Mouse (Mus musculus): Measurements from ENCODE around the gene Hist1h4i. TPM values are rescaled to one million over a fixed set of nuclear protein-coding genes. Genes with fewer than 3 reads are reported as not detected.
"Not testable (repeated sequence)": the region's sequence is repeated elsewhere in the genome, so short reads cannot be mapped to it uniquely, and the experiment has no call there.

Gene Hist1h4i
- polyA plus RNA-seq, 1 experiment from 2014 or later, result 18.4 TPM

GRCm38 (mm10) chr13:22043503-22044431 lies 2.6 kb upstream of the Hist1h4i start:
- H3K36me3 ChIP-seq, result no peaks in the 10 kb centered on the region
- peak overlapping the region; percentile 85 for H3K27ac ChIP-seq
- no peaks in the 10 kb centered on the region for H3K9me3 ChIP-seq
- H3K4me1 ChIP-seq, result peaks cover 23% of the 10 kb centered on the region
- peak overlapping the region; percentile 63 for H3K4me2 ChIP-seq
- H3K4me3 ChIP-seq, result peak overlapping the region; percentile 40
- ATAC-seq (ENCODE audit: insufficient number of reproducible peaks, low FRiP score, low TSS enrichment, low read depth), result no peak
- no peaks in the 10 kb centered on the region for H3K27me3 ChIP-seq
- H3K9ac ChIP-seq, result 0 out of 2 replicates have a peak overlapping the region, but pooled peaks have one; percentile 23
- WGBS, result 2% methylated on average over 13 of the region's 14 CpGs

- Histone ChIP-seq H3K4me2 (peak within 1 kb of the TSS; percentile 63), H3K9ac (0 out of 2 replicates have a peak within 1 kb of the TSS, but pooled peaks have one; percentile 32), H3K27ac (peak within 1 kb of the TSS; percentile 93), H3K4me3 (peak within 1 kb of the TSS; percentile 40), H3K4me1 (peaks cover 23% of the 10 kb centered on the region)
- peak; percentile 90 for ATAC-seq (ENCODE audit: insufficient number of reproducible peaks, low FRiP score, low TSS enrichment, low read depth)
- H3K27me3 ChIP-seq, H3K9me3 ChIP-seq, H3K36me3 ChIP-seq: not testable (repeated sequence)
- under 1% methylated on average over 44 of the region's 80 CpGs for WGBS
Observed at GRCm38 (mm10) chr13:22042568-22043502, 1.7 kb upstream of the Hist1h4i start, which contains the start of the genes Hist1h2ag and Hist1h2bj. Gene Hist1h2ag, minus strand, starts transcription at chr13:22042944. Gene Hist1h2bj, plus strand, starts transcription at chr13:22043214.

DNA sequence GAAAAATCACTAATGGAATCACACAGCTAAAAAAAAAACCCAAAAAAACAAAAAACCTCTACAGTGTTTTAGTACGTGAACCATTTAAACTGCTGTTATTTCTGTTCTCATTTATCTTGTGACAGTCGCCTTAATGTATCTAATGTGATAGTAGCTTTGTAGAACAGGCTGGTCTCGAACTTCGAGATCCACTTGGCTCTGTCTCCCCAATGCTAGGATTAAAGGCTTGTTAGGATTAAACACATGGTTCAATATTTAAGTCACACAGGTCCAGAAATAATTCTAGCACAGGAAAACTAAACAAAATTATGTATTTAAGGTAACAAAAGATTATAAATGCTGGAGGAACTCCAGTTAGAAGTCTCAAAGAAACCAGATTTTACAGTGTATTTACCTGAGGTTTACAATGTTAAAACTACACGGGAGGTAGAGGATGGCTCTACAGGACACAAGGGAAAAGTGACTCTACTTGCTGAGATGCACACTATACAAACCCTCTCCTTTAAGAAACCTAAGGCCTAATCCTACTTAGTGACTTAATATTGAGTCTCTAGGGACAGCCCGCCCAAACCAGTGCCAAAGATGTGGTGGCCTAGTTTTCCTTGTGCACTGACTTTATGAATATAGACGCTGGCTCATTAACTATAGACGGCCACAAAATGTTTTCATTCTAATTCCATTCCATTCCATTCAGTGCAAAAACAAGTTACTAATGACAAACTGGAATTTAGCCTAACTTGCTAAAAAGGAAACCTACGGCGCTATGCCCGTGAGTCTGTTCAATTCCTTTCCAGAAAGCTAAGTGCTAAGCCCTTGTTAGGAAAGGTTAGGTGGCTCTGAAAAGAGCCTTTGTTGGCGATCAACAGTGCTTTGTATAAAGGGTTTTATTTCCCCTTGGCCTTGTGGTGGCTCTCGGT lies 747 bp upstream of the Hist1h4i start:
- peaks cover 23% of the 10 kb centered on the region for H3K4me1 ChIP-seq
- H3K27ac ChIP-seq, result peak overlapping the region; percentile 93
- peak overlapping the region; percentile 40 for H3K4me3 ChIP-seq
- H3K4me2 ChIP-seq, result peak overlapping the region; percentile 63
- no peaks in the 10 kb centered on the region for H3K36me3 ChIP-seq
- no peaks in the 10 kb centered on the region for H3K9me3 ChIP-seq
- 0 out of 2 replicates have a peak overlapping the region, but pooled peaks have one; percentile 32 for H3K9ac ChIP-seq
- ATAC-seq (ENCODE audit: insufficient number of reproducible peaks, low FRiP score, low TSS enrichment, low read depth), result no peak
- 2% methylated on average over 13 of the region's 13 CpGs for WGBS
- no peaks in the 10 kb centered on the region for H3K27me3 ChIP-seq

DNA sequence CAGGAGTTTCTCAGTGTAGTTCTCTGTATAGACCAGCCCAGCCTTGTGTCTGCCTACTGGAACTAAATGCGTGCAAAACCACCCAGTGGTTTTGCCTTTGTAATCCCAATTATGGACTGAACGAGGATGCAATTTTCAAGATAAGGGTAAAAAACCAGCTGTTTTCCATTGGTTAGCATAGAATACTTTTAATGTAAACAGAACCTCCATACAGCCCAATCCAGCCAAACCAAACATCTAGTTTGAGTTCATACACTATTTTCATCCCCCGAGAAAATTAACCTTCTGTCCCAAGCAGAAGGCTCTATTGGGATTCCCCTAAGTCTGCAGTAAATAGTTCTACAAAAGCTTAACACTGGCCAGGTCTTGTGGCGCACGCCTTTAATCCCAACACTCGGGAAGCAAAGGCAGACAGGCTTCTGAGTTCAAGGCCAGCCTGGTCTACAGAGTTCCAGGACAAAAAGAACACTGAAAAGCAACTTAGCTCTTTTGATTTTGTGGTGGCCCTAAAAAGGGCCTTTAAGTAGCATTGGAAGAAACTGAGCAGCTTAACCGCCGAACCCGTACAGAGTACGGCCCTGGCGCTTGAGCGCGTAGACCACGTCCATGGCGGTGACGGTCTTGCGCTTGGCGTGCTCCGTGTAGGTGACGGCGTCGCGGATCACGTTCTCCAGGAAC lies 559 bp downstream of the Hist1h4i start:
- H3K9me3 ChIP-seq, result no peaks in the 10 kb centered on the region
- H3K9ac ChIP-seq, result peak overlapping the region; percentile 44
- WGBS, result under 1% methylated on average over 24 of the region's 24 CpGs
- H3K36me3 ChIP-seq, result no peaks in the 10 kb centered on the region
- peaks cover 30% of the 10 kb centered on the region for H3K4me1 ChIP-seq
- H3K4me2 ChIP-seq, result peak overlapping the region; percentile 63
- H3K27me3 ChIP-seq, result no peaks in the 10 kb centered on the region
- peak overlapping the region; percentile 93 for H3K27ac ChIP-seq
- H3K4me3 ChIP-seq, result peak overlapping the region; percentile 42
- ATAC-seq (ENCODE audit: insufficient number of reproducible peaks, low FRiP score, low TSS enrichment, low read depth), result 0 out of 2 replicates have a peak, but pooled peaks have one; percentile 9

DNA sequence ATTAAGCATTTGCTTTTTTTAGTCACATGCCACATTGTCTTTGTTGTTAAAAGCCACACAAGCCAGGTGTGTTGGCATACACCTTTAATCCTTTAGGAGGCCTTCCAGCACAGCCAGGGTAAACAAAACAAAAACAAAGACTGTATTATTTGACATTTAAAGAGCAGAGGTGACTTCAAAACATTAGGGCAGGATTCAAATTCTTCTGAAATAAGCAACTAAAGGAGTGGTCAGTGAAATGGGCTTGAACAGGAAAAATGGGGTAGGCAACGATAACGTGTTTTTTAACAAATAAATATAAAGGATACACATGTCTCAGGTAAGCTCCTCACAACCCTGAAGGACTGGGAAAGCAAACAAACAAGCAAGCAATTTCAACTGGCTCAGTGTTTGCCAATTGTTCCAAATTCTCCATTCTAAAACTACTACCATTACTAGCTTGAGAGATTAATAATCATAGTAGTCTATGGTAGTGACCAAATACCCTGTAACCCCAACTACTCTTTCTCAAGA lies 1.2 kb downstream of the Hist1h4i start:
- WGBS, result 12% methylated on average over 2 of the region's 2 CpGs
- H3K27me3 ChIP-seq, result no peaks in the 10 kb centered on the region
- no peaks in the 10 kb centered on the region for H3K9me3 ChIP-seq
- no peak for ATAC-seq (ENCODE audit: insufficient number of reproducible peaks, low FRiP score, low TSS enrichment, low read depth)
- no peak overlapping the region for H3K9ac ChIP-seq
- H3K4me2 ChIP-seq, result peak overlapping the region; percentile 63
- peak overlapping the region; percentile 42 for H3K4me3 ChIP-seq
- peak overlapping the region; percentile 93 for H3K27ac ChIP-seq
- peaks cover 31% of the 10 kb centered on the region for H3K4me1 ChIP-seq
- no peaks in the 10 kb centered on the region for H3K36me3 ChIP-seq

- Histone ChIP-seq H3K36me3 (no peaks in the 10 kb centered on the region), H3K9me3 (no peaks in the 10 kb centered on the region), H3K4me3 (no peak overlapping the region), H3K9ac (no peak overlapping the region), H3K4me2 (no peak overlapping the region), H3K4me1 (peaks cover 29% of the 10 kb centered on the region), H3K27me3 (no peaks in the 10 kb centered on the region), H3K27ac (no peak overlapping the region)
- 60% methylated on average over 5 of the region's 5 CpGs for WGBS
- no peak for ATAC-seq (ENCODE audit: insufficient number of reproducible peaks, low FRiP score, low TSS enrichment, low read depth)
Observed at GRCm38 (mm10) chr13:22039364-22039763, 1.8 kb downstream of the Hist1h4i start.

DNA sequence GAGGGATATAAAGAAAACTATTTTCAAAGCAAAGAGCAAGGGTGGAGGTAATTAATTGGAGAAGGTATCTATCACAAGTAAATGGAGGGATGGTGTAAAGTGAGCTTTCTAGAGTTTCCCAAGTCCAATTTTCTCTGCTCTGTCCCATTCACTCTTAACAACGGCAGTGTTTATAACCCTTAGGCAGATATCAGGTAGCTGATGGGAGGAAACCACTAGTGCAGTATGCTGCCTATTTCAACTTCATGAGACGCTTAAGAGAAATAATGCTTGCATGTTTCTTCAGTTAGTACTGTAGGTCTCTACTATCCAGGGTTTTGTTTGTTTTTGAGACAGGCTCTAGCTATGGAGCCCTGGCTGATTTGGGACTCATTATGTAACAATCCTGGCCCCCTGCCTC lies 3.7 kb downstream of the Hist1h4i start:
- Histone ChIP-seq H3K4me2 (no peak overlapping the region), H3K4me3 (no peak overlapping the region), H3K4me1 (peaks cover 32% of the 10 kb centered on the region), H3K27ac (peak overlapping the region; percentile 27; the same call in 1 of the 2 replicates), H3K36me3 (no peaks in the 10 kb centered on the region), H3K9me3 (no peaks in the 10 kb centered on the region), H3K27me3 (no peaks in the 10 kb centered on the region), H3K9ac (no peak overlapping the region)
- ATAC-seq (ENCODE audit: insufficient number of reproducible peaks, low FRiP score, low TSS enrichment, low read depth), result no peak
- 52% methylated on average over 2 of the region's 2 CpGs for WGBS

DNA sequence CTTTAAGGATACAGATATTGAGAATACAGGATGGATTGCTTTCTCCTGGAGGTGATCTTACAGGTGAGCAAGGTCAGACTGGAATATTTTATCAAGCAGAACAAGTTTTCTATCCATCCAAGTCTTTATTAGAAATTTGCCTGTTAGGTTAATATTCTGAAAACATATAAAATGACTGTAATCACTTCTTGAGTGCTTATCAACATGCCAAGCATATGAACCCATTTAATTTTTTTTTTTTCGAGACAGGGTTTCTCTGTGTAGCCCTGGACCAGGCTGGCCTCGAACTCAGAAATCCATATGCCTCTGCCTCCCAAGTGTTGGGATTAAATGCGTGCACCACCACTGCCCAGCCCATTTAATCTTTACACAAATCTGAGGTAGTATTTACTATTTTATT lies 4.2 kb downstream of the Hist1h4i start:
- peak overlapping the region; percentile 43 for H3K4me3 ChIP-seq
- 54% methylated on average over 3 of the region's 3 CpGs for WGBS
- peaks cover 28% of the 10 kb centered on the region for H3K4me1 ChIP-seq
- H3K9ac ChIP-seq, result no peak overlapping the region
- H3K36me3 ChIP-seq, result no peaks in the 10 kb centered on the region
- H3K27ac ChIP-seq, result peak overlapping the region; percentile 74
- no peaks in the 10 kb centered on the region for H3K27me3 ChIP-seq
- peak overlapping the region; percentile 52; the same call in 1 of the 2 replicates for H3K4me2 ChIP-seq
- no peaks in the 10 kb centered on the region for H3K9me3 ChIP-seq
- no peak for ATAC-seq (ENCODE audit: insufficient number of reproducible peaks, low FRiP score, low TSS enrichment, low read depth)

DNA sequence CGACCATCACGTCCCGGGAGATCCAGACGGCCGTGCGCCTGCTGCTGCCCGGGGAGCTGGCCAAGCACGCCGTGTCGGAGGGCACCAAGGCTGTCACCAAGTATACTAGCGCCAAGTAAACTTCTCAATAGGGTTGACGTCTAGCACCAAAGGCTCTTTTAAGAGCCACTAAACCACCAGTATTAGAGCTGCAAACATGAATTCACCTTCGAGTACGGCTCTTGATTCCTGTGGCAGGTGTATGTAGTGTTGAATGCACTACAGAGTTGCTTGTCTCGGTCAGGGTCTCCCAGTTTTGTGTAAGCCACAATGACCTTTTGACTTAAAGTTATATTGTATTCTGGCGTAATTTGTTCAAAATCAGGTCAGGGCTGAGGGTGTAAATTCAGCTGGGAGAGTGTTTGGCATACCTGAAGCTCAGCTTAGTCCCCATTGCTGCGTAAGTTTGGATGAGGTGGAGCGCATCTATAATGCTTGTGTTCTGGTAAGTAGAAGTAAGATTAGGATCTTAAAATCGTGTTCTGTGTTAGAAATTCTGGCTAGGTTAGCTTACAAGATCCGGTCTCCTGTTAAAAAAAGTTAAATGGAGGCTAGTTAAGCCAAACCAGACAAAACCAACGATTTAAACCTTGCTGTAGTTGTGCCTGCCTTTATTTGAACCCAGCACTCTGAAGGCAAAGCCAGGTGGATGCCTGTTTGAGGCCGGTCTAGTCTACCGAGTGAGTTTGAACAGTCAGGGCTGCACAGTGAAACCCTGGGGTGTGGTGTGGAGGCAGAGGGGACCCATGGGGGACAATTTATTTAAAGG lies 4.8 kb downstream of the Hist1h4i start:
- Histone ChIP-seq H3K4me1 (peaks cover 26% of the 10 kb centered on the region), H3K36me3 (no peaks in the 10 kb centered on the region), H3K27ac (peak overlapping the region; percentile 74), H3K9me3 (no peaks in the 10 kb centered on the region), H3K27me3 (no peaks in the 10 kb centered on the region), H3K9ac (0 out of 2 replicates have a peak overlapping the region, but pooled peaks have one; percentile 18), H3K4me2 (peak overlapping the region; percentile 52), H3K4me3 (peak overlapping the region; percentile 43)
- WGBS, result 2% methylated on average over 23 of the region's 23 CpGs
- ATAC-seq (ENCODE audit: insufficient number of reproducible peaks, low FRiP score, low TSS enrichment, low read depth), result no peak
